Mouse (Mus musculus): ENCODE measurements around the gene Gatm. TPM values are rescaled to one million over a fixed set of nuclear protein-coding genes. Genes with fewer than 3 reads are reported as not detected.
A peak's percentile ranks its signal among the peaks of the same experiment; 100 is the strongest.

The Gatm gene
- total RNA-seq, 2 experiments from 2014 or later, result 35.3 to 72.2 TPM

- intact Hi-C loops (cut with DNase I; ENCODE audit: low total_unique reads), result loop anchor here (5.0 kb wide), 1 partner anchor 37 kb away; no protein-coding TSS in a partner anchor
- no peak for DNase-seq
Observed at GRCm38 (mm10) chr2:122570430-122570829, 40.7 kb downstream of the Gatm start.

DNA sequence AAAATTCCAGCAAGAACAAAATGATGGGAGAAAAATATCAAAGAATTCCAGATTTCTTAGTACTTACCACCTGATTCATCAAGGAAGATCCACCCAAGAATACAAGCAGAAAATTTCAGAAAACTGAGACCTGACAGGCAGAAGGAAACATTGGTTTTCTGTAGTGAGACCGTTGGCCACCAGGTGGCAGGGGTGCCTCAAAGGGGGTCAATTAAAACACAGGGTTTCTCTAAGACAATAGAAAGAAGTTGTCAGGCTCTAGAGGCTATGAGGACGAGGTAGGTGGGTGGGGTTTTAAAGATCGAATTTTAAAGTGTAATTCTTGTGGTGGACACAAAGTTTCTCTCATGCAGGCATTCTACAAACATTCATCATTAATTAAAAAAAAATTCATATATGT lies 41.7 kb downstream of the Gatm start:
- DNase-seq, result peak; percentile 56
- intact Hi-C loops (cut with DNase I; ENCODE audit: low total_unique reads), result no loop called here

GRCm38 (mm10) chr2:122562251-122562650 lies 48.9 kb downstream of the Gatm start:
- intact Hi-C loops (cut with DNase I; ENCODE audit: low total_unique reads), result no loop called here

DNA sequence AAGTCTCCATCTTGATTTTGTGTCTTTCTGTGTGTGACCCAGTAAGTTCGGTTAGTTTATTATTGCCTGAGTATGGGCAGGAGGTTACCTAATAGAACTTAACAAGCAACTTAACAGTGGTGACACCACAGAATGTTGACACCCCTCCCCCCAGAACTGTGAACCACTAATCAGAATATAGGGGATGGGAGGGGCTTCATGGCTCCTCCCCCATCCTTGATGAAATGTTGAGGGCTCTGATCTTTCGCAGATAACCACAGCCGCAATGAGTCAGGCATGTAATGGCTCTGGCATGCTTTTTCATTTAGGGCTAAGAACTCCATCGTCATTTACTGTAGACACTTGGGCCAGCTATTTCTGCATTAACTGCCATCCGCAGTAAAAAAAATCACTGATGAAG lies 49.9 kb downstream of the Gatm start:
- intact Hi-C loops (cut with DNase I; ENCODE audit: low total_unique reads), result no loop called here

More at GRCm38 (mm10) chr2:122562251-122562650, 48.9 kb downstream of the Gatm start:
- no peak for DNase-seq

DNA sequence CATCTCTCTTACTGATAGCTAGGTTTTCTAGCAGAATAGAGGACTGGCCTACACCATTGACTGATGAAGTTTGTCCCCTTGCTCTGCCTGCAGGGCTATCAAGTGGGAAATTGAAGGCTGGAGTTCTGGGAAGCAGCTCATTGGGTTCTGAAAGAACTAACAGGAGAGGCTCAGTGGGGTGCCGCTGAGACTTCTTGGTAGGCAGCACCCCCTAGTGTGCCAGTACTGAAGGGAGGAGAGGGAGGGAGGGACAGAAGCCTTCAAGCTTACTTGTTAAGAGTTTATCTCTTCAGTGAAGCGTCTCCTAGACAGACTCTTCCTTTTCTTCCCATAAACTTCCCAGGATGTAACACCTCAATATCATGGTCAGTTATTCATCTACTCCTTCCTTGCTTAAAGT lies 52.8 kb downstream of the Gatm start:
- DNase-seq, result peak; percentile 30

More for the DNA sequence above, 49.9 kb downstream of the Gatm start:
- DNase-seq, result no peak

More for the DNA sequence above, 52.8 kb downstream of the Gatm start:
- intact Hi-C loops (cut with DNase I; ENCODE audit: low total_unique reads), result loop anchor here (5.0 kb wide), 1 partner anchor 176 kb away; no protein-coding TSS in a partner anchor

Small RNA genes within 50 kb of the gene (microRNA-seq; reads per million reads assigned to microRNA genes)
- 0.50 to 0.96 reads per million in 2 experiments for gene Mir147

Other genes starting within 250 kb of the Gatm start
- 1 to 10 TPM; 5.1 to 6.0 TPM for gene Shf, start 242.1 kb downstream of the Gatm start, total RNA-seq (2021)
- gene Slc28a2, start 184.8 kb downstream of the Gatm start, total RNA-seq (2021), result 1 to 10 TPM; 6.0 to 6.5 TPM
- gene Gm14085, start 126.4 kb downstream of the Gatm start, total RNA-seq (2021), result under 1 TPM; 0.10 to 0.20 TPM
- not detected for gene AA467197, start 25.7 kb upstream of the Gatm start, total RNA-seq (2021)
- gene Slc30a4, start 91.4 kb upstream of the Gatm start, total RNA-seq (2021), result 10 to 100 TPM; 13.1 to 14.8 TPM
- gene Bloc1s6, start 127.2 kb upstream of the Gatm start, total RNA-seq (2021), result 10 to 100 TPM; 16.8 to 19.3 TPM
- gene Sqor, start 153.9 kb upstream of the Gatm start, total RNA-seq (2021), result 10 to 100 TPM in 1 of 2 experiments, 1 to 10 TPM in 1; 9.0 to 12.6 TPM